ENCODE assay signal across 8 mouse cellular contexts in genomic region chr9:98244223-98244622, GRCm38 (mm10). TPM values are rescaled to one million over a fixed set of nuclear protein-coding genes. Genes with fewer than 3 reads are reported as not detected.
DNase-seq lines count a peak whose midpoint lies in the region; ATAC-seq and TF ChIP-seq lines count a peak whose summit lies in the region.

No protein-coding gene starts in this region.

- H3K4me1 ChIP-seq in lung, postnatal 0 days (ENCODE audit: insufficient read depth, low read depth, low read length): no peaks in the 10 kb centered on the region
- peaks cover 2% of the 10 kb centered on the region; the same call in 1 of the 2 replicates for H3K4me1 ChIP-seq in cerebellum, adult 2 months (ENCODE audit: control insufficient read depth, insufficient read depth, low read length)

- H3K27ac ChIP-seq in lung, postnatal 0 days (ENCODE audit: low read length): no peak overlapping the region
- no peak overlapping the region for H3K27ac ChIP-seq in cerebellum, adult 2 months (ENCODE audit: insufficient read depth, low read length)

- no peak overlapping the region for H3K9ac ChIP-seq in lung, postnatal 0 days (replicated peaks; ENCODE audit: low read depth)

- no peaks in the 10 kb centered on the region for H3K9me3 ChIP-seq in lung, postnatal 0 days (ENCODE audit: low read length)

- ATAC-seq in lung, postnatal 0 days: no peak
- no peak for ATAC-seq in monocyte, adult 5-6 weeks (replicated peaks; ENCODE audit: insufficient number of reproducible peaks, low FRiP score, low TSS enrichment, poor library complexity, severe bottlenecking)

- no peak overlapping the region for H3K4me2 ChIP-seq in lung, postnatal 0 days (replicated peaks; ENCODE audit: low read depth, low read length)

- no peak for TF ChIP-seq EP300 in lung, postnatal 0 days (IDR thresholded peaks at IDR 0.05)

- H3K4me3 ChIP-seq in lung, postnatal 0 days (ENCODE audit: low read depth, low read length): no peak overlapping the region
- H3K4me3 ChIP-seq in cerebellum, adult 2 months (replicated peaks; ENCODE audit: insufficient read depth, low read depth, low read length): no peak overlapping the region

- DNase-seq in lung, postnatal 0 days (ENCODE audit: low spot score): peak; percentile 7
- no peak for DNase-seq in lung, postnatal 25 days (ENCODE audit: low spot score)
- peak; percentile 84 to 85 for DNase-seq in cerebellum, adult 2 months
- DNase-seq in frontal cortex, postnatal 25 days (ENCODE audit: low spot score in 2 of 2): peak; percentile 33 to 35
- DNase-seq in left cerebral cortex, postnatal 25 days (ENCODE audit: low spot score in 2 of 2): peak; percentile 54 to 80
- peak; percentile 39 for DNase-seq in retina, adult 2 months (ENCODE audit: low read depth, low spot score)
- no peak for DNase-seq in gastrocnemius, adult 18-20 months (ENCODE audit: low spot score)

- intact Hi-C loops in left cerebral cortex, postnatal 25 days (cut with DNase I): loop anchor here (5.0 to 10.0 kb wide), 2 partner anchors 212 to 949 kb away; partner anchors contain the start of gene Clstn2

- no peak for TF ChIP-seq POLR2A in cerebellum, adult 2 months (IDR thresholded peaks at IDR 0.05; ENCODE audit: borderline replicate concordance, insufficient read depth, low read length)

- peak; percentile 48 for TF ChIP-seq CTCF in lung, postnatal 0 days (IDR thresholded peaks at IDR 0.05)
- TF ChIP-seq CTCF in cerebellum, adult 2 months (IDR thresholded peaks at IDR 0.05; ENCODE audit: borderline replicate concordance, insufficient read depth, low read depth, low read length): peak; percentile 76

- 43% methylated on average over 2 of the region's 2 CpGs for WGBS in lung, postnatal 0 days
- WGBS in cerebellum, adult 2 months: 15% methylated on average over 2 of the region's 2 CpGs

- no peaks in the 10 kb centered on the region for H3K36me3 ChIP-seq in lung, postnatal 0 days (ENCODE audit: insufficient read depth, low read length)

- no peaks in the 10 kb centered on the region for H3K27me3 ChIP-seq in lung, postnatal 0 days (replicated peaks; ENCODE audit: insufficient read depth, low read length)
- no peaks in the 10 kb centered on the region for H3K27me3 ChIP-seq in cerebellum, adult 2 months (ENCODE audit: control insufficient read depth, insufficient read depth, low read length)

RNA-seq across cellular contexts. Expression of gene Nmnat3, which starts 43.0 kb away (rescaled TPM):
- polyA plus RNA-seq in lung, postnatal 0 days (2015; fragmentation: Nextera tagmentation; extraction: Ambion mirVana): 4.5 and 6.4 TPM in 2 replicates
- 1.7 and 2.3 TPM in 2 replicates for polyA plus RNA-seq in cerebellum, adult 2 months (2012; rRNA removed)
- 1 to 10 TPM; 1.4 to 2.8 TPM for total RNA-seq in left cerebral cortex, postnatal 25 days (2021)
- total RNA-seq in monocyte, adult 5-6 weeks (2017): 5.2 to 8.6 TPM (median 7.2 TPM) in 3 replicates
- total RNA-seq in gastrocnemius, adult 18-20 months (2021): 10 to 100 TPM; 12.8 to 13.4 TPM

Comparison
In these comparisons a context has a peak if more than half of its experiments do, and no peak if none do; other contexts are left out.
1. DNase-seq: peak in lung, postnatal 0 days (single experiment), cerebellum, adult 2 months (2 of 2), frontal cortex, postnatal 25 days (2 of 2), left cerebral cortex, postnatal 25 days (2 of 2) and retina, adult 2 months (single experiment); none in lung, postnatal 25 days (single experiment) and gastrocnemius, adult 18-20 months (single experiment).